Mouse (Mus musculus) embryonic fibroblast, embryonic 13.5 days (primary cell): Measurements from ENCODE around the gene Atf1. TPM values are rescaled to one million over a fixed set of nuclear protein-coding genes. Genes with fewer than 3 reads are reported as not detected.

Experiments used
- H3K27ac ChIP-seq: 2 replicates; pipeline ENCODE4 v1.5.1; 2012; ENCODE audit warnings: low read length, control low read depth, inconsistent platforms; ENCODE audit not compliant: insufficient read depth
- H3K4me1 ChIP-seq: 2 replicates; pipeline ENCODE4 v1.6.1; 2011; ENCODE audit warnings: low read length; ENCODE audit not compliant: control insufficient read depth, insufficient read depth
- H3K4me3 ChIP-seq: 2 replicates; pipeline ENCODE4 v1.5.1; 2011; ENCODE audit warnings: mild to moderate bottlenecking, control low read depth, low read length; ENCODE audit not compliant: insufficient read depth
- CTCF ChIP-seq: IDR thresholded peaks from 2 replicates; pipeline ENCODE4 v1.5.1; 2011; ENCODE audit warnings: mild to moderate bottlenecking, control low read depth, low read length, moderate library complexity, borderline replicate concordance; ENCODE audit not compliant: insufficient read depth
- POLR2A ChIP-seq: IDR thresholded peaks from 2 replicates; pipeline ENCODE4 v1.6.1; 2011; ENCODE audit warnings: low read depth, mild to moderate bottlenecking, control low read depth, low read length, moderate library complexity
- polyA plus RNA-seq: library from polyadenylated mRNA; stranded (reverse); fragments of >200 nt; gene quantifications from 2 replicates; pipeline ENCODE4 v1.2.4, GENCODE M21; 2011; ENCODE audit warnings: low read depth; ENCODE audit not compliant: missing spikeins, insufficient read length

Gene Atf1
- polyA plus RNA-seq, 1 experiment = 62.5 TPM

GRCm38 (mm10) chr15:100213339-100213738, 14.3 kb upstream of the Atf1 start:
- H3K27ac ChIP-seq = no peak overlapping the region

GRCm38 (mm10) chr15:100215092-100215491, 12.5 kb upstream of the Atf1 start:
- TF ChIP-seq CTCF (no peak), POLR2A (no peak)
- Histone ChIP-seq H3K4me3 (no peak overlapping the region), H3K27ac (no peak overlapping the region), H3K4me1 (no peaks in the 10 kb centered on the region)

More at GRCm38 (mm10) chr15:100213339-100213738, 14.3 kb upstream of the Atf1 start:
- H3K4me3 ChIP-seq = no peak overlapping the region
- no peaks in the 10 kb centered on the region for H3K4me1 ChIP-seq
- TF ChIP-seq CTCF = no peak
- no peak for TF ChIP-seq POLR2A

GRCm38 (mm10) chr15:100216173-100216572, 11.4 kb upstream of the Atf1 start:
- Histone ChIP-seq H3K27ac (no peak overlapping the region), H3K4me1 (no peaks in the 10 kb centered on the region), H3K4me3 (no peak overlapping the region)
- TF ChIP-seq POLR2A (no peak), CTCF (no peak)

- TF ChIP-seq POLR2A (no peak), CTCF (no peak)
- Histone ChIP-seq H3K27ac (no peak overlapping the region), H3K4me3 (no peak overlapping the region), H3K4me1 (no peaks in the 10 kb centered on the region)
Measured at GRCm38 (mm10) chr15:100218018-100218417, 9.6 kb upstream of the Atf1 start.

DNA sequence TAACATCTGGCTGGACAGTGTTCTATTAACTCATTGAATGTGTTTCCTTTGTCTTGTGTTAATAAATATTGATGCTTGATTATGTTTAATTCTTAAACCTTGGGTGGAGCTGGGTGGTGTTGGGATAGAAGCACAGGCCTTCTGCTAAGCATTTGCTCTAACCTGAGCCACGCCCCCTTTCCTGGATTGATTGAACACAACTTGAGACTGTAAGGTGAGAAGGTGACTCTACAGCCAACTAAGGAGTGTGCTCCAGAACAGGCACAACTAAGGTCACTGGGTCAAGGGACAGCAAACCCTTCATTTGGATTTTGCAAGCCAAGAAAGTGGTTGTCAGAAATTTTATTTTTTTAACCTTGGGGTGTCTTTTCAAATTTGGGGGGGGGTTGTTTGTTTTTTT, 8.2 kb upstream of the Atf1 start:
- Histone ChIP-seq H3K4me1 (no peaks in the 10 kb centered on the region), H3K4me3 (no peak overlapping the region), H3K27ac (no peak overlapping the region)
- TF ChIP-seq POLR2A (no peak), CTCF (no peak)

GRCm38 (mm10) chr15:100220916-100221315, 6.7 kb upstream of the Atf1 start:
- no peaks in the 10 kb centered on the region for H3K4me1 ChIP-seq
- no peak for TF ChIP-seq POLR2A
- no peak for TF ChIP-seq CTCF

GRCm38 (mm10) chr15:100225381-100225780, 2.2 kb upstream of the Atf1 start:
- H3K4me1 ChIP-seq = no peaks in the 10 kb centered on the region
- TF ChIP-seq CTCF (no peak), POLR2A (no peak)
- H3K4me3 ChIP-seq = no peak overlapping the region
- no peak overlapping the region for H3K27ac ChIP-seq

More at GRCm38 (mm10) chr15:100220916-100221315, 6.7 kb upstream of the Atf1 start:
- H3K27ac ChIP-seq = no peak overlapping the region
- no peak overlapping the region for H3K4me3 ChIP-seq

GRCm38 (mm10) chr15:100225891-100226290, 1.7 kb upstream of the Atf1 start:
- Histone ChIP-seq H3K4me1 (peaks cover 3% of the 10 kb centered on the region; the same call in 1 of the 2 replicates), H3K27ac (no peak overlapping the region), H3K4me3 (no peak overlapping the region)
- no peak for TF ChIP-seq POLR2A
- TF ChIP-seq CTCF = no peak

GRCm38 (mm10) chr15:100227031-100227662, 472 bp upstream of the Atf1 start:
- TF ChIP-seq CTCF = no peak
- TF ChIP-seq POLR2A = peak; percentile 76
- H3K27ac ChIP-seq = peak overlapping the region; percentile 98
- peak overlapping the region; percentile 84 for H3K4me3 ChIP-seq
- H3K4me1 ChIP-seq = peaks cover 3% of the 10 kb centered on the region; the same call in 1 of the 2 replicates

GRCm38 (mm10) chr15:100228535-100229336, 1.1 kb downstream of the Atf1 start:
- Histone ChIP-seq H3K27ac (peak overlapping the region; percentile 100), H3K4me3 (peak overlapping the region; percentile 93), H3K4me1 (peaks cover 3% of the 10 kb centered on the region; the same call in 1 of the 2 replicates)
- TF ChIP-seq CTCF = no peak
- TF ChIP-seq POLR2A = no peak; the same call in 1 of the 2 replicates
